Mouse (Mus musculus): ENCODE data around the gene Mtrr. TPM values are rescaled to one million over a fixed set of nuclear protein-coding genes. Genes with fewer than 3 reads are reported as not detected.
A peak's percentile ranks its signal among the peaks of the same experiment; 100 is the strongest.
"Not testable (repeated sequence)": the region's sequence is repeated elsewhere in the genome, so short reads cannot be mapped to it uniquely, and the experiment has no call there.

Mtrr gene
- total RNA-seq, 2 experiments from 2014 or later, result 15.8 to 16.1 TPM

GRCm38 (mm10) chr13:68569589-68570336, 12.2 kb downstream of the Mtrr start:
- peak; percentile 72 to 78 for DNase-seq (ENCODE audit: low spot score in 2 of 2)

- DNase-seq (ENCODE audit: low spot score in 2 of 2), result no peak
Measured at GRCm38 (mm10) chr13:68568548-68568947, 13.4 kb downstream of the Mtrr start.

- no peak for DNase-seq (ENCODE audit: low spot score in 2 of 2)
Measured at GRCm38 (mm10) chr13:68568110-68568509, 13.8 kb downstream of the Mtrr start.

- not testable (repeated sequence) for DNase-seq (ENCODE audit: low spot score in 2 of 2)
Measured at GRCm38 (mm10) chr13:68553391-68553790, 28.6 kb downstream of the Mtrr start.

Other genes with a start within 250 kb of the Mtrr start
- gene Fastkd3, start 85 bp upstream of the Mtrr start, total RNA-seq (2021), result 10 to 100 TPM; 11.3 to 13.5 TPM
- gene 1700001L19Rik, start 15.3 kb upstream of the Mtrr start, total RNA-seq (2021), result 10 to 100 TPM; 23.8 to 24.5 TPM

Data from layer of hippocampus, postnatal 10 days (tissue).